Mouse (Mus musculus): ENCODE measurements around the gene Cmpk2. TPM values are rescaled to one million over a fixed set of nuclear protein-coding genes. Genes with fewer than 3 reads are reported as not detected.

Gene Cmpk2
- total and polyA plus RNA-seq, 2 experiments from 2014 or later: 5.5 to 13.6 TPM

DNA sequence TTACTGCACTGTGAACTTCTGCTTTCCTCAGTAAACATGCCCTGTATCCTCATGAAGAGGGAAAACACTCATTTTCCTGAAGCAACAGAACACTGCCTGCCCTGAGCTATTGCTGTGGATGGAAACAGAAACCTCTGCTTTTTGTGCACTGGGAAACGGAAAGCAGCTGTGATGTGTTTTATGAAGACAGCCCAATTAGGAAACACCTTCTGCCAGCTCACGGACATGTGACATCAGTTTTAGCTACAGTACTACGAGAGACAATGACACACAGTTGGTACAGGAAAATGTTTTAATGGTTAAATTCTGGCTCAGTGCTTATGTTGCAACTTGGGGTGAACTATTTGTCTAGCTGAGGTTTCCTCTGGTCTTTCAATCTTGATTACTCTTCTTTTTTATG is 29.6 kb upstream of the Cmpk2 start:
- no peaks in the 10 kb centered on the region for H3K36me3 ChIP-seq (replicated peaks; ENCODE audit: control insufficient read depth, insufficient read depth, low read length)
- H3K4me1 ChIP-seq (ENCODE audit: control insufficient read depth, insufficient read depth): no peaks in the 10 kb centered on the region; the same call in 1 of the 2 replicates
- 55% methylated on average over 3 of the region's 3 CpGs for WGBS
- TF ChIP-seq CTCF (IDR thresholded peaks at IDR 0.05; ENCODE audit: low read depth) (no peak), EP300 (IDR thresholded peaks at IDR 0.05; ENCODE audit: low read depth) (no peak)
- no peak overlapping the region for H3K4me3 ChIP-seq (ENCODE audit: low read depth, low read length)
- no peak for ATAC-seq (ENCODE audit: insufficient read depth, low read depth)
- H3K9ac ChIP-seq (replicated peaks; ENCODE audit: low read depth, low read length): no peak overlapping the region
- no peaks in the 10 kb centered on the region for H3K9me3 ChIP-seq (replicated peaks; ENCODE audit: control insufficient read depth, low read length)
- no peak overlapping the region for H3K4me2 ChIP-seq (ENCODE audit: low read depth, low read length)
- no peak for DNase-seq (ENCODE audit: low spot score)
- H3K27me3 ChIP-seq (ENCODE audit: control insufficient read depth, insufficient read depth, low read length): no peaks in the 10 kb centered on the region
- no peak overlapping the region for H3K27ac ChIP-seq (ENCODE audit: low read depth)

DNA sequence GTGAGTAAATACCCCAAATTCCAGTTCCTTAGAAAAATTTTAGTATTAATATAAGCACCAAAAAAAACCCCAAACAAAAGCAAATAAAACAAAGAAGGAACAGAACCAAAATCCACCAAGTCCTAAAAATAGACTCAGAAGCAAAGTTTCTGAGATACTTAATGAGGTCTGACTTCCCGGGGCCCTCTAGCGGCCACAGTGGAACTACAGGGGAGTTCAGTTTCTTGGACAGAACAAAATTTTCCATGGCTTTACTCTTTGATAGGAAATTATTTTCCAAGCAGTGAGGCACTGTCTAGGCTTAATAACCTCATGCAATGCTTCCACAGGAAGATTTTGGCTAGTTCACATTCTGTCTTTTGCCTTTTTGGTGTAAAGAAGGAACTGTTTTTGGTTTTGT is 24.9 kb upstream of the Cmpk2 start:
- Histone ChIP-seq H3K36me3 (replicated peaks; ENCODE audit: control insufficient read depth, insufficient read depth, low read length) (no peaks in the 10 kb centered on the region), H3K27me3 (ENCODE audit: control insufficient read depth, insufficient read depth, low read length) (no peaks in the 10 kb centered on the region), H3K27ac (ENCODE audit: low read depth) (no peak overlapping the region), H3K4me3 (ENCODE audit: low read depth, low read length) (no peak overlapping the region), H3K4me2 (ENCODE audit: low read depth, low read length) (no peak overlapping the region), H3K9ac (replicated peaks; ENCODE audit: low read depth, low read length) (no peak overlapping the region), H3K9me3 (replicated peaks; ENCODE audit: control insufficient read depth, low read length) (no peaks in the 10 kb centered on the region), H3K4me1 (ENCODE audit: control insufficient read depth, insufficient read depth) (no peaks in the 10 kb centered on the region; the same call in 1 of the 2 replicates)
- no peak for TF ChIP-seq EP300 (IDR thresholded peaks at IDR 0.05; ENCODE audit: low read depth)
- TF ChIP-seq CTCF (IDR thresholded peaks at IDR 0.05; ENCODE audit: low read depth): peak; percentile 68
- 0% methylated on average over 2 of the region's 2 CpGs for WGBS
- ATAC-seq (ENCODE audit: insufficient read depth, low read depth) (peak; percentile 33; the same call in 1 of the 2 replicates), DNase-seq (ENCODE audit: low spot score) (peak; percentile 74)

DNA sequence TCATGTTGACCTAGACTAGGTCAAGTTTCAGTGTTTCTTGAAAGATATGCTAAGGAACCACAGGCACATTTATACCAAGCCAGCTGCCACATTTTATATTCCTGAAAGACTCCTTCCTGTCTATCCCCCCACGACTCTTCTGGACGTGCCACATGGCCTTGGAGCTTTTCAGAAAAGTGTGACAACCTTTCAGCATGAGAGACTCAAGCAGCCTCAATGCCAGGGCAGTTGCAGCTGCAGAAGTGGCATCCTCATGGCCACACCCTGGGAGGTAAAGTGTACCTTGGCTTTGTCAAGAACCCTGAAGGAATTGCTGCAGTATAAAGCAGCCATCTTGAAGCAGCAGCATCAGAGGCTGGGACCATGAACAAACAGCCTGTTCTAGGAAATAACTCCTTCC is 24.5 kb upstream of the Cmpk2 start:
- Histone ChIP-seq H3K36me3 (replicated peaks; ENCODE audit: control insufficient read depth, insufficient read depth, low read length) (no peaks in the 10 kb centered on the region), H3K4me1 (ENCODE audit: control insufficient read depth, insufficient read depth) (no peaks in the 10 kb centered on the region; the same call in 1 of the 2 replicates), H3K9ac (replicated peaks; ENCODE audit: low read depth, low read length) (no peak overlapping the region), H3K27ac (ENCODE audit: low read depth) (no peak overlapping the region), H3K4me2 (ENCODE audit: low read depth, low read length) (no peak overlapping the region), H3K4me3 (ENCODE audit: low read depth, low read length) (no peak overlapping the region), H3K27me3 (ENCODE audit: control insufficient read depth, insufficient read depth, low read length) (no peaks in the 10 kb centered on the region), H3K9me3 (replicated peaks; ENCODE audit: control insufficient read depth, low read length) (no peaks in the 10 kb centered on the region)
- ATAC-seq (ENCODE audit: insufficient read depth, low read depth) (no peak), DNase-seq (ENCODE audit: low spot score) (no peak)
- WGBS: 76% methylated on average over 2 of the region's 2 CpGs
- TF ChIP-seq EP300 (IDR thresholded peaks at IDR 0.05; ENCODE audit: low read depth) (no peak), CTCF (IDR thresholded peaks at IDR 0.05; ENCODE audit: low read depth) (peak; percentile 1; the same call in 1 of the 2 replicates)

DNA sequence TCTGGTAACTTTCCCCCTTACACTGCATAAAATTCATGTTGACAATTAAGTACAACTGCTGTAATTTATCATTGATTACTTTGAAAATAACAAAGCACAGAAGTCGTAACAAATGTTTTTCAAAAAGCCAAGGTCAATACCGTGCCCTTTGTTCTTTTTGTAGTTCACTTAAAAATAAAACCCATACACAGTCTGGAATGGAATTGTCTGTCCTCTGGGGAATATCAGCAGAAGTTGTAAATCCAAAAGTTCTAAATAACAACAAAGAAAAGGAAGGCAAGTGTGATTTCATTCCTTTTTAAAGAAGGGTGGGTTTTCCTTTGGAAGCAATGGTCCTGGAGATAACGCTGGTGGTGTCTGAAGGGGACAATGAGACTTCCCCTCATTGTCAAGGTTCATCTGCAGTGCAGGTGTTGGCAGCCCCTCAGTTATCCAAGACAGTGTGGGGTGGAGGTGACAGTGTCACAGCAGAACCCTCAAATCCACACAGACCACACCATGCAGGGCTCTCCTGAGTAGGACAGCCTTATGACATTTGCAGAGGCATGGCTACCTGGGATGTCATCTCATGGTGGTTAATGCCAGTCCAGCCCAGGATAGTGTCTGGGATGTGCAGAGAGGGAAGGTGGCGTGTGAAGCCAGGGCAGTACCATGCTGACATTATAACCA is 22.5 kb upstream of the Cmpk2 start:
- no peak overlapping the region for H3K4me3 ChIP-seq (ENCODE audit: low read depth, low read length)
- DNase-seq (ENCODE audit: low spot score) (no peak), ATAC-seq (ENCODE audit: insufficient read depth, low read depth) (no peak)
- H3K36me3 ChIP-seq (replicated peaks; ENCODE audit: control insufficient read depth, insufficient read depth, low read length): no peaks in the 10 kb centered on the region
- no peaks in the 10 kb centered on the region for H3K9me3 ChIP-seq (replicated peaks; ENCODE audit: control insufficient read depth, low read length)
- H3K4me1 ChIP-seq (ENCODE audit: control insufficient read depth, insufficient read depth): peaks cover 4% of the 10 kb centered on the region; the same call in 1 of the 2 replicates
- WGBS: 71% methylated on average over 4 of the region's 4 CpGs
- TF ChIP-seq CTCF (IDR thresholded peaks at IDR 0.05; ENCODE audit: low read depth) (no peak), EP300 (IDR thresholded peaks at IDR 0.05; ENCODE audit: low read depth) (no peak)
- no peak overlapping the region for H3K4me2 ChIP-seq (ENCODE audit: low read depth, low read length)
- H3K9ac ChIP-seq (replicated peaks; ENCODE audit: low read depth, low read length): no peak overlapping the region
- no peak overlapping the region; the same call in 1 of the 2 replicates for H3K27ac ChIP-seq (ENCODE audit: low read depth)
- no peaks in the 10 kb centered on the region for H3K27me3 ChIP-seq (ENCODE audit: control insufficient read depth, insufficient read depth, low read length)

DNA sequence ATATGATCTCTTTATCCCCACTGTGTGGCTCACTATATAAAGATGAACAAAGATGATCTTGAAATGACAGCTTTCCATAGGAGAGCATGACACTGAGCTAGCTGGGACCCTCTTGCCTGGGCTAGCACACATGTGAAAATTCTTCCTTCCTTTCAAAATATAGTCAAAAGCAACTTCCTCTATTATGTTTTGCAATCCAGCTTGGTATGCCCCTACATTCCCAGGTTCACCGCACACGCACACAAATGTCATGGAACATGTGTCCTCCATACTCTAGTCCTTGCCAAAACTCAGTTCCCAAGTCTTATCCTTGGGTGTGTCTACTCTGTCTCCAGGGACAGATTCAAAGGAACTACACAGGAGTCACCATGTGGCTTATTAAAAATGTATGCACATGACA is 19.5 kb upstream of the Cmpk2 start:
- DNase-seq (ENCODE audit: low spot score) (no peak), ATAC-seq (ENCODE audit: insufficient read depth, low read depth) (no peak)
- Histone ChIP-seq H3K9me3 (replicated peaks; ENCODE audit: control insufficient read depth, low read length) (no peaks in the 10 kb centered on the region), H3K4me1 (ENCODE audit: control insufficient read depth, insufficient read depth) (peaks cover 4% of the 10 kb centered on the region; the same call in 1 of the 2 replicates), H3K27me3 (ENCODE audit: control insufficient read depth, insufficient read depth, low read length) (no peaks in the 10 kb centered on the region), H3K9ac (replicated peaks; ENCODE audit: low read depth, low read length) (no peak overlapping the region), H3K27ac (ENCODE audit: low read depth) (no peak overlapping the region), H3K4me3 (ENCODE audit: low read depth, low read length) (no peak overlapping the region), H3K36me3 (replicated peaks; ENCODE audit: control insufficient read depth, insufficient read depth, low read length) (no peaks in the 10 kb centered on the region), H3K4me2 (ENCODE audit: low read depth, low read length) (no peak overlapping the region)
- no peak for TF ChIP-seq CTCF (IDR thresholded peaks at IDR 0.05; ENCODE audit: low read depth)
- no peak for TF ChIP-seq EP300 (IDR thresholded peaks at IDR 0.05; ENCODE audit: low read depth)
- 93% methylated on average over 2 of the region's 2 CpGs for WGBS

DNA sequence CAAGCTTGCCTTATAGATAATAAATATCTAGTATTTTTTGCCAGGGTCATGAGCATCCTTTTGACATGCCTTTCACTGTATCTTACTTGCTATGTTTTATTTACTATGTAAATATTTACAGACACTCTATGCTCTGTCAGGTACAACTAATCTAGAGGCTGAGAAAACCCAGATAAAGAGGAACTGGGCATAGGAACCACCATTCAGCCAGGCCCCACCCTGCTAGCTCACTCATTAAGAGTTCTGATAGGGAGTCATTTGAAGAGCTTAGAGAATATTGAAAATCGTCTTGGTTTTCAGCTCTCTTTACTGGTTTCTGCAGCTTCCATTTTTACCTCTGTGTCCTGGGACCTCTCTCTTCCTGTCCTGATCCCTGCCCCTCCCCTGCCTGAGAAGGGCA is 17.9 kb upstream of the Cmpk2 start:
- peaks cover 10% of the 10 kb centered on the region; the same call in 1 of the 2 replicates for H3K4me1 ChIP-seq (ENCODE audit: control insufficient read depth, insufficient read depth)
- H3K27ac ChIP-seq (ENCODE audit: low read depth): no peak overlapping the region
- H3K4me2 ChIP-seq (ENCODE audit: low read depth, low read length): no peak overlapping the region
- TF ChIP-seq CTCF (IDR thresholded peaks at IDR 0.05; ENCODE audit: low read depth) (no peak), EP300 (IDR thresholded peaks at IDR 0.05; ENCODE audit: low read depth) (no peak)
- no peaks in the 10 kb centered on the region for H3K9me3 ChIP-seq (replicated peaks; ENCODE audit: control insufficient read depth, low read length)
- H3K36me3 ChIP-seq (replicated peaks; ENCODE audit: control insufficient read depth, insufficient read depth, low read length): no peaks in the 10 kb centered on the region
- H3K27me3 ChIP-seq (ENCODE audit: control insufficient read depth, insufficient read depth, low read length): no peaks in the 10 kb centered on the region
- no peak overlapping the region for H3K4me3 ChIP-seq (ENCODE audit: low read depth, low read length)
- DNase-seq (ENCODE audit: low spot score) (no peak), ATAC-seq (ENCODE audit: insufficient read depth, low read depth) (no peak)
- no peak overlapping the region for H3K9ac ChIP-seq (replicated peaks; ENCODE audit: low read depth, low read length)
- 9% methylated on average over 1 of the region's 1 CpGs for WGBS
